Mouse (Mus musculus) gastrocnemius, postnatal 14 days (tissue): Measurements from ENCODE around the gene Tbc1d23. TPM values are rescaled to one million over a fixed set of nuclear protein-coding genes. Genes with fewer than 3 reads are reported as not detected.
A peak's percentile ranks its signal among the peaks of the same experiment; 100 is the strongest.

Experiments
- DNase-seq: peaks from one replicate; pipeline ENCODE4 v3.0.0; 2021; ENCODE audit warnings: mixed read lengths
- intact Hi-C: fragments of 180-260 bp; cut with DNase I; formaldehyde crosslinking; loops from one replicate; pipeline ENCODE4 v1.15.1; 2025; ENCODE audit warnings: low total_unique reads
- total RNA-seq, 2 experiments: library from RNA; stranded (reverse); gene quantifications; 2 replicates each; pipeline ENCODE4 v1.2.3; 2021

Tbc1d23 gene
- total RNA-seq, 2 experiments from 2014 or later = 17.8 to 18.4 TPM

- intact Hi-C loops = no loop called here
- DNase-seq = peak; percentile 94
These were observed 64.4 kb downstream of the Tbc1d23 start, which contains the start of gene Nit2 for GRCm38 (mm10) chr16:57166611-57167513. Nit2 (minus strand) TSS chr16:57167341.

- DNase-seq = no peak
- intact Hi-C loops = no loop called here
These were observed 65.2 kb downstream of the Tbc1d23 start for GRCm38 (mm10) chr16:57166086-57166485.

- DNase-seq = no peak
- intact Hi-C loops = no loop called here
These were observed 66.1 kb downstream of the Tbc1d23 start for GRCm38 (mm10) chr16:57165157-57165556.

DNA sequence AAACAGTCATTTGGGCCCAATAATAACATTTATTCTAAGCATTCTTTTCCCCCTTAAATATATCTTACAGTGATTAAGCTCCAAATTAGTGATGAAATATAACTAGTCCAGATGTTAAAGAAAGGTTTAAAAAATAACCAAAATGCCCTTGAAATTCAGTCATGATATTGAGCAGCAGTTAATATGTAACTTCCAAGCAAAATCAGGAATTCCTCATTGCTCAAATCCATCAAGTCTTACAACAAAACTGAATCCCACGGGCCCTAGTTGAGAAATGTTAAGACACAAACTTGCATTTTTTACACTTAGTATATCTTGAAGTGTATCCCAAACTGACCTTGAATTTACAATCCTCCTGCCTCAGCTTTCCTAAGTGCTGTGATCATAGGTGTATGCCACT, 67.6 kb downstream of the Tbc1d23 start:
- no peak for DNase-seq
- intact Hi-C loops = no loop called here

- intact Hi-C loops = no loop called here
- no peak for DNase-seq
These were observed 68.5 kb downstream of the Tbc1d23 start for GRCm38 (mm10) chr16:57162841-57163240.

GRCm38 (mm10) chr16:57159835-57160234, 71.5 kb downstream of the Tbc1d23 start:
- DNase-seq = no peak
- intact Hi-C loops = no loop called here

DNA sequence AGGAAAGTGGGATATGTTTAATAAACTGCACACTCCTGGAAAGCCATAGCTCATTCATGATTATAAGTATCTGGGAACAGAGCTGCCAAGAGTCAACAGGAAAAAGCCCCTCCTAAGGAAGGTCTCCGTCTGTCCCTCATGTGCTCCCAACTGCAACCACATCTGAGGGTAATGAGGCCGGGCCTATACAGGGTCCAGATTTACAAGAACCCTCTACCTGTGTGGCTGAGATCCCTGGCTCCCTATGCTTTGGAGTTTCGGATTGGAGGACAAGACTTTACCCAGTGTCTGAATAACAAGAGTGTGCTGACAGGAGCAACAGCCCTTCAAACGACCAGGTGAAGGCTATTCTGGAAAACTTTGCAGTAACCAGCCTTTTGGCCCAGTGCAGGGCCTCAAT, 73.6 kb downstream of the Tbc1d23 start:
- intact Hi-C loops = no loop called here
- DNase-seq = no peak

- intact Hi-C loops = no loop called here
- no peak for DNase-seq
These were observed 74.2 kb downstream of the Tbc1d23 start for GRCm38 (mm10) chr16:57157076-57157475.

GRCm38 (mm10) chr16:57155899-57156298, 75.4 kb downstream of the Tbc1d23 start:
- DNase-seq = no peak
- intact Hi-C loops = no loop called here

DNA sequence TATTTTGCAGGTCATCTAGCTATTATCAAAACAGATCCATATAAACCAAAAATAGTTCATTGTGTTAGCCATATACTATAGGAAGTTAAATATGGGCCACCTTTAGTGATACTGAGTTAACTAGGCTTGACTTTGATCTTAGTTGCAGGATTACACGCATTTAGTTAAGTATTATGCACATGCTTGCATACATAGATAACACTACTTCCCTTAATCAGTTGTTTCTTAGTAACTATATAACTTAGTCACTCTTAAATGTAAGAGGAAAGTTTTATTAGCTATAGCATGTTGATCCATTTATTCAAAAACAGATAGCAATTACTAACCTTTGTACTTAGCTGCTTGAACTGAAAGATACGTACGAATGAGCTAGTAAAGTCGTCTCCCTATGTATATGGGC, 79.9 kb downstream of the Tbc1d23 start:
- intact Hi-C loops = no loop called here
- no peak for DNase-seq

- intact Hi-C loops = no loop called here
- DNase-seq = no peak
These were observed 86.6 kb downstream of the Tbc1d23 start for GRCm38 (mm10) chr16:57144741-57145140.

GRCm38 (mm10) chr16:57133611-57134010, 97.7 kb downstream of the Tbc1d23 start:
- DNase-seq = no peak
- intact Hi-C loops = no loop called here

DNA sequence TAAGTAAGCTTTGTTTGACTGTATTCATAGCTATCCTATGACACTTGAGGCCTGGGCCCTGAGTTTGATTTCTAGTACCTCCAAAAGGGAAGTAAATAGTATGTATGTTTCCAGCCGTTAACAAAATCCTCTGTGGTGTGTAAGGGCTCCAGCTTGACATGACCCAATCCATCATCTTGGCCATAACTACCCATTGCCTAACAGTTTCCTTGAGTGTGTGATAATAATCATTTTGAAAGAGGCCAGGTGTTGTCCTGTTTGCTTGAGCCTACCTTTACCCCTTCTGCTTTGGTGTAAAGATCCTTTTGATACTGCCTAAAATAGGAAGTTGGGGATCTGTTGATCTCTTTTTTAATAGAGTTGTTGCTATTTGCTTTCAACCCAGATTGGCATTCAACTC, 99.0 kb downstream of the Tbc1d23 start:
- DNase-seq = no peak
- intact Hi-C loops = no loop called here

DNA sequence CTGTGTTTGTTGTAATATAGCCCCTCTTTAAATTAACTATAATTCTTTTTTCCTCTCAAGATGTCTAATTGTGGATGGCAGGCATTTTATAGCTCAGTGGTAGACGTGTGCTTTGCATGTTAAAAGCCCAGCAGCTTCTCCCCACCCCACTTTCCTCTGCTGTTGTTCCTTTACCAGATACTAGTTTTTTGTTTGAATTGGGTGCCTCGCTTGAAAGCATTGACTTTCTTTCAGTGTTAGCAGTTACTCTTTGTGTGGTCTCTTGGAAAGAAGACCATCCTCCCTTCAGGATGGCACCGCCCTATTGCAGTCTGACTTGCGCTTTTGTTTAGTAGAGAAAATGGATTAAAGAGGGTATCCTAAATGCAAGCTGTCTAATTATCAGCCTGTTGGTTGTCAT, 99.8 kb downstream of the Tbc1d23 start:
- no peak for DNase-seq
- intact Hi-C loops = no loop called here

DNA sequence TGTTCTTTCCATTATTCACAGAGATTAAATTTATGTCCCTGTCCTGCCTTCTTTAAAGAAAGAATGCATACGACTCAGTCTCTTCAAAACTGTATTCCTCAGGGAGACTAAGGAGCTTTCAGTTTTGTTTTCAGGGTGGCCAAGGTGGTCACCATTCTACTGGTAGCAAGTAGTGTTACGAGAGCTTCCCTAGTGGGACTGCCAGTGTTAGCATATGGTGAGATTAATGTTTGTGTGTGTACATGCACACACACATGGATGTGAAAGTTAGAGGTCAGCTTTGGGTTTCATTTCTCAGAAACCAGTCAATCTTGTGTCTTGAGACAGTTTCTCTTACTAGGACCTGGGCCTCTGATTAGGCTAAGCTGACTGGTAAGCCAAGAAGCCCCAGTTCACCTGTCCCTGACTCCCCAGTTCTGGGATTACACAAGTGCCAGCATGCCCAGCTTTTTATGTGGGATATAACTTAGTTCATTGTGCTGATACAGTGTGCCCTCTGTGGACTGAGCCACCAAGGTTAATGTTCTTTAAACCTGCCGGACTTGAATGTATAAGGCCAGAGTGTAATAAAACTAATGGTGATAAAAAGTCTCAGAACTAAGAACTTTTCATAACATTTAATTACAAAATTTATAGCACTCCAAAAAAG, 100.4 kb downstream of the Tbc1d23 start:
- DNase-seq = no peak
- intact Hi-C loops = no loop called here

- no peak for DNase-seq
- intact Hi-C loops = no loop called here
These were observed 103.5 kb downstream of the Tbc1d23 start for GRCm38 (mm10) chr16:57127825-57128224.

GRCm38 (mm10) chr16:57126268-57126667, 105.0 kb downstream of the Tbc1d23 start:
- no peak for DNase-seq
- intact Hi-C loops = no loop called here

- DNase-seq = no peak
- intact Hi-C loops = no loop called here
These were observed 108.4 kb downstream of the Tbc1d23 start for GRCm38 (mm10) chr16:57122682-57123445.

GRCm38 (mm10) chr16:57121816-57122415, 109.4 kb downstream of the Tbc1d23 start:
- intact Hi-C loops = no loop called here
- DNase-seq = peak; percentile 19
